Mouse (Mus musculus): ENCODE results near the gene Acer3.

The Acer3 gene

DNA sequence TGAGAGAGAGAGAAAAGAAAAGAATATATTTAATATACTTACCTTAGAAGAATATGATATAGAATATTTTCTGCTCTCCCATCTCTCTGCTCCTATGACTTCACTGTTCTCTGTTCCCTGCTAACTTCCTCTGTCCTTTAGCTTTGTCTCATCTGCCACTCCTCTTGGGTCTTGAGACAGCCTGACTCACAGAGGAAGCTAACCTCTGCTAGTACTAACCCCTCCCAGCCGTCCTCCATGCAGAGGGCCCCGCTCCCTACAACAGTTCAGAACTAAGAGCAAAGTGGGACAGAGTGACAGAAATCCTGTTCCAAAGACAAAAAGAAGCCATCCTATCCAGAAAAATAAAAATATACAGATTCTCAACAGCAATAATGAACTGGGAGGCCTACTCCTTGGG lies at the start of gene Acer3:
Gene Acer3, minus strand, starts transcription at position 126 of the 400 bp plus-strand sequence.
- DNase-seq (ENCODE audit: low spot score), result no peak

DNA sequence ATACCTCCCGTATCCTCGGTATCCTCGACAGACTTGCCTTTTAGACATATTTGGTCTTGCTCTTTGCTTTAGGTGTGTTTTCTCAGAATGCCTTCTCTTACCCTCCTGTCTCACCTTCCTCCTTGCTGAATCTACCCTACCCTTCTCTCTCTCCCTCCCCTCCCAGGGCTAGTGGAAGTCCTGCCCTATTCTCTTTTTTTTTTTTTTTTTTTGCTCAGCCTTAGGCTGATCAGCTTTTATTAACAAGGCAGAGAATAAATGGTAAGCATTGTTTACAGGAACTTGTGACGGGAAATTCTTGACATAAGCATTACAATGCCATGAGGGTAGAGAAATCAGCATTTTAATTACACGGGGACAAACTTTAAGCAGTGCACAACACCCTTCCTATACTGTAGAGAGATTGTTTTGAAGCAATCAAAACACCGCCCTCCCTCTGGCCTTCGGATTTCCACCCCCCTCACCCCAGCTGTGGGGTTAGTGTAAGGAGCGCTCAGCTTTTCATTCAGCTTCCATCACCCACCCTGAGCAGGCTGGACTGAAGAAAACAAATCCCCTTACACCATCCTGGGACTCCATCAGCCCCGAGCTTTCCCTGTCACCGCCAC lies 48.9 kb upstream of the Acer3 start:
- no peak for DNase-seq (ENCODE audit: low spot score)

DNA sequence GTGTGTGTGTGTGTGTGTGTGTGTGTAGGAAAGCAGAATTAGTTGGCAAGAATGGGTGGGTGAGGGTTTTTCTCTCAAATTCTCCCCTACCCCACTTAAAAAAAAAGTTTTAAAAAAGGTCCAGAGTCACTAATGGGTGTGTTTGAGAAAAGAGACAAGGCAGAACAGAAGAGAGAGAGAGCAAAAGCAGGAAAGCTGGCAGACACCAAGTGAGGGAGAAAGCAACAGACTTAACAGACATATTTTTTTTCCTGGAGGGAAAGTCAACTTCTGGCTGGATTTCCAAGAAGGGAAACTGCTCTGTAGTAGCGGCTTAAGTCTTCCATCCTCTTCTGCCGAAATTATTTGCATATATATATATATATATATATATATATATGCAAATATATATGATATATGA lies 40.7 kb upstream of the Acer3 start:
- DNase-seq (ENCODE audit: low spot score), result no peak

DNA sequence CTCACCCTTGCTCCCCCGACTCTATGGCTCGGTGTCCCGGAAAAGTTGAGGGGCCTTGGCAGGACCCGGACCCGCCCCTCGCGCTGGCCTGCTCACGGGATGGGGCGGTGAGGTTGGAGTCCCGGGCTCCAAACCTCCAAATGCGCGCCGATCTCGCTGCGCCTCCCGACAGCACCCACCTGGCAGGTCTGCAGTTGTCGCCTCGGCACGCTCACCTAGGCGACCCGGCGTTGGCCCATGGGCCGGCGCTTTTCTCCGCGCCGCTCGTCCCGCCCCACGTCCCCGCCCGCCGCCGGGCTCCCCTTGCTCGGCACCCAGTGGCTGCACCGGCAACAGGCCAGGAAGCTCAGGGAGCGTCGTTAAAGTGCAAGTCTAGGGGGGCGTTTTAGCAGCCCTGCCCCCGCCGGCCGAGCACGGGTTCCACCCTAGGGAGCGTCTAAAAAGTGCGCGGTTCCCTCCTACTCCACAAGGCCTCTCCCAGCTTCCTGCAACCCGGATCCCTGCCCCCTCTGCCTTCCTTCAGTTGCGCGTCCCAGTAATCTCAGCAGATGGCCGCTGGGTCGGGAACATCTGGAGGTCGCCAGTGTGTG lies 40.1 kb upstream of the Acer3 start, which contains the start of gene Tsku:
Gene Tsku, minus strand, starts transcription at position 266 of the 590 bp plus-strand sequence.
- peak; percentile 98 for DNase-seq (ENCODE audit: low spot score)

DNA sequence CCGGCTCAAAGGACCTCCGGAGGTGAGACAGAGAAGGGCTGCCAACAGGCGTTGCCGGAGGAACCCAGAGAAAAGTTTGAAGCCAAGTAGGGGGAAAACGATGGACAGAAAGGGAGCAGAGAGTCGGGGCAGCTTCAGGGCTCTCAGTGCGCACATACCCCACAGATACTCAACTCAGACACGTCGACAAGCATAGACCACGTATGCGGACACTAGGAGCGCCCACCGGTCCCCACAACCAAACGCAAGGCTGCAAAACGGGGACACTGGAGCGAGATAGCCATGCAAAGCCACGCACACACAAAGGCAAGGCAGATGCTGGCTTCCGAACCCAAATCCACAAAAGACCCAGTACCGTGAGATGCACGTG lies 39.6 kb upstream of the Acer3 start:
- no peak for DNase-seq (ENCODE audit: low spot score)

DNA sequence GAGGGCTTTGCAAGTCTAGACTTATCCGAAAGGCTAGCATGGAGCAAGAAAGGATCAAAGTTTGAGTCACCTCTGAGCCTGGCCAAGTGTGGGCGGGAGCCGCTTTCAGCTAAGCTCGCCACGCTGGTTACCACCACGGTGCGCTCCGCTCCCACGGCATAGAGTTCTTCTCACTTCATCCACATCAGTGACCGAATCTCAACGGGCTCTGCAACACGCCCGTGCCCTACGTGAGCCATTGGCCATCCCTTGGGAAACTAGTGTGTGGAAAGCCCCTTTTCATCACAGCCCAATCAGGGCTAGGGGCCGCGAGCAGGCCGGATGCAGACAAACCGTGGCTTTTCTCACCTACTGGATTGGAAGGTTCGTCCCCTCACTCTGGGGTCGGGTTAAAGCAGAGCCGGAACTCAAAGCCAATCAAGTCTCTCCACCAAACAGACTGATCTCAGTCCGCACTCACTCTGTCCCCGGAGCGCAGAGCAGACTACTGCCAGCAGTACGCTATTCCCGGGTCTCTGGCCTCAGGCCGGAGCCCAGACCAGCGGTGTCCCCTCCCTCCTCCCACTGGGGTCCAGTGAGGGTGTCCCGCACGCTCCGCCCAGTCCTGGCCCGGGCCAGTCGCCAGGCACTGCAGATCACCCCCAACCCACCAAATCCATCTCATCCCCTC lies 39.1 kb upstream of the Acer3 start:
- peak; percentile 87 for DNase-seq (ENCODE audit: low spot score)

DNA sequence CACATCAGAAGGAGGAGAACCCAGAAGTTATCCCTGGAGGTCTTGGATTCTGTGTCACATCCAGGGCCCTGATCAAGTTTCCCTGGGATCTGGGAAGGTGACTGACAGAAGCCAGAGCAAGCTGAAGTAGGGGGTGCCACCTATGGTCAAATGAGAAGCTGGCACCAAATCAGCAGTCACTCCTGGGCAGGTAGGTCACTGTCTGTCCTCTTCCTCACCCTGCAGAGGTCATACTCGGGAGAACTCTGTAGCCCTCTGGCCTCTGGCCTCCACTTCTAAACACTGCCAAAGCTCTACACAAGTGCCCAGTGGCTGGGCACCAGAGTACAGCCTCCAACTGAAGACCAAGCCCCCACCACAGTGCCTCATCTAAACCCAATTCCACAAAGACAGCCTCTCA lies 37.0 kb upstream of the Acer3 start:
- no peak for DNase-seq (ENCODE audit: low spot score)

DNA sequence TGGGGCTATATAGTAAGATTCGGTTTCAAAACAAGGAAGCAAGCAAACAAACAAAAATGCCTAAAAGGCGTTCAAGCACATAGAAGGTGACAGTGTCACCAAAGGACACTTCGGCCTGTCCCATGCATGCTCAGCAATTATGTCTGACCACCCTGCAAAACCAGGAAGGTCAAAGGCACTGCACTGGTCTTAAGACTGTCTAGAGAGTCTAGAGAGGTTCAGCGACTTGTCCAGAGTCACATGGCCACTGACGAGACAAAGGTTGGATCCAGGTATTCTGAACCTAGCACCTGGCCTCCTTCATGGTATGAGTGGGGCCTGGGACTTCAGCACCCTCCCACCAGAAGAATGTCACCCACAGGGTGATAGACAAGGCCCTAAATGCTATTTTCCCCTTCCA lies 36.3 kb upstream of the Acer3 start:
- DNase-seq (ENCODE audit: low spot score), result no peak

DNA sequence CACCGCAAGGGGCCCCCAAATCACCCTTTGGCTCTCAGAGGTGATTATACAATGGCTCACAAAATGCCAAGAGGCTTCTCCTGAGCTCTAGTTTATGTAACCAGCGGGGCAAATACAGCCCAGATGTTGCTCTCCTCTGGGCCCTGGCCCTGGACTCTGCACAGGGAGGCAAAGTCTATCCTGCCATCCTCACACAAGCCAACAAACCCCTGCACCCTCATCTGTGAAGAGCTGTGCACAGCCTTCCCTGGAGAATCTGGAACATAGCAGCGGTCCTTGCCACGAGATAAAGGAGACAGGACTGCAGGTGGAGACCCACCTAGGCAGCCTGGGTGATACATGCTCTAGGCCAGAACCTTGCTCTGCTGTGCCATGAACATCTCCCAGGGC lies 33.9 kb upstream of the Acer3 start:
- DNase-seq (ENCODE audit: low spot score), result no peak

DNA sequence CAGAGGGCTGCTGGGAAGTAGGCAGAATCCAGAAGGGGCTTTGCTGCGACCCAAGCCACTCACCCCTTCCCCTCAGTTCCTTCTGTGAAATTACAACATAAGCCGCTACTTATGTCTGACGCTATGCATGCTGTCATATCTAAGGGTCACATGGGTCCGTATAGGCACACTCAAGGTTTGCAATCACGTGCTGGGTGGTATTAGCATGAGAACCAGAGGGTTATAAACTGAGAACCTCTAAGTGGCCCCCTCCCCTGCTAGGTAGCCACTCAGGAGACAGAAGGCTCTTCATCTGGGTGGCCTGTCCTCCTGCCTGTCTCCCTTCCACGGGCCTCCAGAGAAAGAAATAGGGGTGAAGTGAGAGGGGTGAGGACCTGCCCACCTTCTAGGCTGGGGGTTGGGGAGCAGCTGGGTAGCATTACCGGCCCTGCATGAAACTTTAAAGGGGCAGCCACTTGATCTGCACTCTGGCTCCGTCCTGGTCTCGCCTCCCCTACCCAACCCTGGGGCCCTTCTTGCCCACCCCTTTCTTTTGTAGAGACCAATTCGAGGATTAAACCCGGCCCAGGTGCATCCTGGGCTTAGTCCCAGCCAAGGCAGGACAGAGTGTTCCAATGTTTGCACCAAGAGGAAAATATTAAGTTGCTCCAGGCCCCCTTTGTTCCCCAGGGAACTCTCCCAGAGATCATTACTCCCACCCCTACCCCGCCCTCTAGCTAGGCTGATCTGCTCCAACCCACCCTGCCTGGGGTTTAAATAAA lies 33.3 kb upstream of the Acer3 start:
- DNase-seq (ENCODE audit: low spot score), result peak; percentile 44

DNA sequence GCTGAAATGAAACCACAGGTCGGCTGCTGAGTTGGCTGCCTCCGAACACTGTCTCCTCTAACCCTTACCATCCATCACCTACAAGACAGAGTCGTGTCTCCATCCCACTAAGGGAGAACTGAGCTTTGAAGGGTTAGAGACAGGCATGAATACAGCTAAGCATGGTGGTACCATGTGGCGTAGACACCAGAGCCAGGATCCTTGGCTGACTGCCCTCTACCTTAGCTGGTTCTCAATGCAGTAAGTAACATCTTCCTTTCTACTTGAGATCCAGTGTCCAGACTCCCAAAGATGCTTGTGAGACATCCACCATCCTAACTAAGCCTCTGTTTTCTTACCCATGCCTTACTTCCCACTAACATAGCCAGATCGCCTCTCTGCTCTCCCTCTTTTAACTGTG lies 32.6 kb upstream of the Acer3 start:
- DNase-seq (ENCODE audit: low spot score), result no peak

DNA sequence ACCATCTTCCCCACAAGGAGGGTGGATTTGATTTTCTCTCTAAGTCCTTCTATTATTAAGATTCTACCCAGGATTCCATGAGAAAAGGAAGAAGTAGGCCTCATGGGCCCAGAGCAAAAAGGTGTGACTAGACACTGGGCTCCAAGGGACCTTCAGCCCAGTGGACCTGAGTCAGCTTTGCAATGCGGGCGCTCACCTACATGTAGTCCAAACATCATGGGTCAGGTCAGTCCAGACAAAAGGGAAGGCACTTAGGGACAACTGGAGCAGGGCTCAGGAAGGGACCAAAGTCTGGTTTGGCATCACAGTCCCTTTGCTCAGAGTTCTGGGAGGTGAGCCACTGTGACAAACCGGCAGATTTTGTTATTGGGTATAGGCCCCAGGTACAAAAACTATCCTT lies 30.5 kb upstream of the Acer3 start:
- DNase-seq (ENCODE audit: low spot score), result no peak

DNA sequence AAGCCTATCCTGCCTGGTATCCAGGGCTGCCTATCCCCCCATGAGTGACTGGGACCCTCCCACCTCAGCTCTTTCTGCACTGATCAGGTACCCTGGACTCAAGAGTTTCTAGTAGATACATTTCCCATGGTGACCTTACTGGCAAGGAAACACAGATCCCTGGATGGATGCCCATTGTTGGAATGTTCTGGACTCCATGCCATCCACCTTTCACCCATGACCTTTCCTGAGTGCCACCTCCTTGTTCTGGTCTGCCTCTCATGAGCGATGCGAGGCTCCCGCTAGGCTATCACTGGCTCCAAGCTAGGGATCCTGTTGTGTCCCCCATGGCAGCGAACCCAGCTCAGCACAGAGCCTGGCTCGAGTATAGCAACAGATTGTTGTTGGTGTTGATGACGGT lies 28.8 kb upstream of the Acer3 start:
- no peak for DNase-seq (ENCODE audit: low spot score)

DNA sequence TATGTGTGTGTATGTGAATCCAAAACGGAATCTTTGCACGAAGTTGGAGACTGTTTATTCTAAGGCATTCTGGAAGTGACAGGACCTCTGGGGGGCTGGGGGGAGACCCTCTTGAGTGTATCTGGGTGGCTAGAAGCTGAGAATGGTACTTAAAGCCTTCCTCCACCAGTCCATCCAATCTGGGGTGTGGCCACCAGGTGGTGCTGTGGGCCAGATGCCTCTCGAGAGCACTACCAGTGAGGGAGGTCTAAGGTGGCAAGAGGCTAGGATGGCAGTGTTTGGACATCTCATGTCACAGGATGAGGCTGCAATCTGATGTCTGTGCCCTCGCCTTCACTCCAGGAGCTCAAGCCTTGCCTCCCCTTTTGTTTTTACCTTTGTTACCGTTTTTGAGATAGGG lies 28.1 kb upstream of the Acer3 start:
- DNase-seq (ENCODE audit: low spot score), result peak; percentile 88

DNA sequence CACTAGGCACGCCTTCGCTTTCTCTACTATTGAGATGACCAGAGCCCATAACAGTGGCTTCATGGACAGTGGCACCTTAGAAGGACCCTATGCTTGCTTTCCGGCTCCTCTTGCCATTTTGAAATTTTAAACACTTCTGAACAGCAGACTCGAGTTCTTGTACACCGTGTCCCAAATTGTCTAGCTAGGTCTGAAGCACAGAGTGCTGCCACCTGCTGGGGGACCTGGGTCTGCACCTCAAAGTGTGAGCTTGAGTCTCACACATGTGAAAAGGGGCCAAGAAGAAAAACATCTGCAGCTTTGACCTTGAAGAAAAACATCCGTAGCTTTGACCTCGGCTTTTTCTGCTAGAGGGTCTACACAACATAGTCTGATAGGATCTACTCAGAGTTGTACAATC lies 27.0 kb upstream of the Acer3 start:
- peak; percentile 73 for DNase-seq (ENCODE audit: low spot score)

DNA sequence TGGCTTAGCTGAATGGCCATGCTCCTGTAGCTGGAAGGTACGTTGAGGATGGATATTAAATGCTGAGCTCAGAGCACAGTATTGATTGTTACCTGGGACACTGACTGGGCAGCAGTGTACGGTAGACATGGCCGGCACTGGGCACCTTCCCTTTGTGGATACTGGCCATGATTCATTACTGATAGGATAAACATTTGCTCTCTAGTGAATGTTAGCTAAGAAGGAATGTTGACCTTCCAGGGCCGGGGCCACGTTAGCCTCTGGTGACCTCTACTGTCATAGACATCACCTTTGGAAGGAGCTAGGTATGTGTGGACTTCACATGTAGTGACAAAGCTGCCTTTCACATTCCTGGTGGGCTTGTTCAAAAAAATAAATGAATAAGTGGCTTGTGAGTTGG lies 26.5 kb upstream of the Acer3 start:
- no peak for DNase-seq (ENCODE audit: low spot score)

DNA sequence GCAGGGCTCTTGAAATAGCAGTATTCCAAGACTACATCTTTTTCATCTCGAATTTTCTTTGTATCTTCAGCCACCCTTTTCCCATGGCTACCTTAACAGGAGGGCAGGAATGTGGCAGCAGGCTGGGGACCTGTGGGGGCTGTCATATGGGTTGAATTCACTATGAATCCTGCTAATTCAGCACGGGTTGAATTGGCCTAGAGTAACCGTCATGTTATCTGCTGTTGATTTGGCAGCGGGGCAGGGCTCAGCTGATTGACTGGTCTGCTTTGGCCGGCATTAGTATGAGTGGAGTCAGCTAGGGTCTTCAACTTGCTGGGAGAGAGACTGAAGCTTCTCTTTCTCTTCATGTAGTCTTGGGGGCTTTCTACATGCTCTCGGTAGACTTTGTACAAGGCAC lies 24.0 kb upstream of the Acer3 start:
- DNase-seq (ENCODE audit: low spot score), result no peak

DNA sequence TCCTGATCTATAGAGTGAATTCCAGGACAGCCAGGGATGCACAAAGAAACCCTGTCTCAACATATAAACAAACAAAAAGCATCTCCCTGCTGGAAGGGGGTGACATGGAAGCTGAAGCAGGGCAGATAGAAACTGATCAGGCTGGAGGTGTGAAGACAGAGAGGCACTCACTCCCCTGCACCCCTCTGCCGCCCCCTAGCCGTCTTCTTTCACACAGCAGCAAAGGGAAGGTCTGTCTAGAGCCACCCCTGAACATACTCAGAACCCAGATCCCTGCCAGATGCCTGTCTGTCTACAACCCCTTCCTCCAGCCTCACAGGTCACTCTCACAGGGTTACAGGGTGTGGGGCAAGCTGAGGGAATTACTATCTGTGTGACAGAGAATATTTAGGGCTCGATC lies 23.4 kb upstream of the Acer3 start:
- peak; percentile 56 for DNase-seq (ENCODE audit: low spot score)

DNA sequence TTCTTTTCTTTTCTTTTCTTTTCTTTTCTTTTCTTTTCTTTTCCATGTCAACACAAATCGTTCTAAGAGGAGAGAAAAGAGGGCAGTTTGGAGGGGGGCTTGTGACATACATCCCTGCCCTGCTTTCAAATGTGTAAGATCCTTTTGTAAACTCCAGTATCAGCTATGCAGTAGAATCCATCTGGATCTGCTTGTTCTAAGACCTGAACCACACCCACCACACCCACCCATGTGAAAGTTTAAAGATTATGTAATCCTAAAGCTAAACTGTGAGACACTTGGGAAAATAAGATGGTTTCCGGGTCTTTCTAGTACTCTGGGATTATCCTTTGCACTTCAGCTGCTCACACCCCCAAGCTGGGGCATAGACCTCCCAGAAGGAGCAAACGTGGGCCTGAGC lies 21.2 kb upstream of the Acer3 start:
- no peak for DNase-seq (ENCODE audit: low spot score)

DNA sequence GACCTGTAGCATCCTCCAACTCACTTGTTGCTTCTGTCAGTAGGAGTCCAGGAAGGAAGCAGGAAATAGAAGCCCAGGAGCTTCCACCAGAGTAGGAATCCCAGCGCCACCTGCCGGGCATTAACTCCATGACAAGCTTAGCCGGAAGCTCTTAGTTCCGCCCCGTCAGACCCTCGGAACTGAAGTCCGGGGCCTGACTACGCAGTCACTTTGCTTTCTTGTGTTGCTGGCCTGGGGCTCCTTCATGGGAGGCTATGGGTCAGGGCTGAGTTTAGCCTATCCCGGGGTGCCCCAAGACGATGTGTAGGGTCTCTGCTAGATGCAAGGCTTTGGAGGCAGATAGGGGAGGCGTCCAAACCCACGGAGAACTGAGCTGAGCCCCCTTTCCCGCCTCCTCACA lies 20.5 kb upstream of the Acer3 start:
- DNase-seq (ENCODE audit: low spot score), result peak; percentile 96

DNA sequence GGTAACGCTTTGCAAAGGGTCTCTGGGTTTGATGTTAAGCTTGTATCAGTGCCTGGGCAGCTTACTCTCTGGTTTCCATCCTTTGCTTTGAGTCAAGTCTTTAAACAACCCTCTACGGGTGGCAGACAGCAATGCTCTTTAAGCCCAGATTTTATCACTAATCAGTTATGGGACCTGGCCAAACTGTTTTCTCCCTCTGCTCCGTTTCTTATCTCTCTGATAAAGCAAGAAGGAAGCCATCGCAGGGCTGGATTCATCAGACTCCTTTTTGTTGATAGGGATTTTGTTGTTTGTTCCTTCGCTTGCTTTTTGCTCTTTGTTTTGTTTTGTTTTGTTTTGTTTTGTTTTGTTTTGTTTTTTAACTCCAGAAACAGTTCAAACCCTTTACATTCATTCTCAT lies 19.3 kb upstream of the Acer3 start:
- no peak for DNase-seq (ENCODE audit: low spot score)

DNA sequence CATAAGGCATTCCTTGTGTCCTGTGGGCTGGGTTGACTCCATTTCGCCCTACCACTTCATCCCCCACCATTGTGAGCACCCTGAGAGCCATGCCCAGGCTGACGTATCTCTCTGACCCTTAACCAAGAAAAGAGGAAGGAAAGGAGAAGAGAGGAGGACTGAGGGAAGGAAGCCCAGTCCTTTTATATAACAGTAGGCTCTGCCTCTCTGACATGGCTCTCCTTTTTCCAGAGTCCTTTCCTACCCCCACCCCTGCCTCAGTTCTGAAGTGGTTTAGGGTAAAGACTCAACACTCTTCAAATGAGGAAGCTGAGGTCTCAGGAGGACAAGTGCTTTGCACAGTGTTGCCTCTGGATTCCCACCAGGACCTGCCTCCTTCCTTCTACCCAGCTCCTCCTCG lies 13.0 kb upstream of the Acer3 start:
- no peak for DNase-seq (ENCODE audit: low spot score)

DNA sequence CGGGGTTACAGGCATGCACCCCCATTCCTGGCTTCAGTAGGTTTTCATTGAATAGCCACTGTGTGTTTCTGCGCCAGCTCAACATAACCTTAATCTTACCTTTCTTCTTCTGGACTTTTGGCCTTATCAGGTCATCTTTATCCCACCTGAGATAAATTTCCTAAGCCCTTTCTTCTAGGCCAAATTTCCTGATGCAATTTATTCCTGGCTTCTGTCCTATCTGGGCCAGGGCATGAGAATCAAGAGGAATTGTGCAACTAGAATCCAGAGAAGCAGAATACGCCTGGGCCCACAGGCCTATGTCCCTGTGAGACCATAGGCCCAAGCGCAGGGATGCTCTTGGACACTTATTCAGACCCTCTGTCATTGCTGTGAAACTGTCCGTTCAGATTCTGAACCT lies 12.5 kb upstream of the Acer3 start:
- DNase-seq (ENCODE audit: low spot score), result no peak

Data from embryo, embryonic 10.5 days (tissue).